Mouse (Mus musculus) urinary bladder, postnatal 25 days (tissue): ENCODE measurements around the gene Tlr13.
"Not testable (repeated sequence)": the region's sequence is repeated elsewhere in the genome, so short reads cannot be mapped to it uniquely, and the experiment has no call there.

ENCODE experiments used
- DNase-seq: peaks from one replicate; pipeline ENCODE4 v3.0.0; 2022; ENCODE audit warnings: low spot score

Gene Tlr13

DNA sequence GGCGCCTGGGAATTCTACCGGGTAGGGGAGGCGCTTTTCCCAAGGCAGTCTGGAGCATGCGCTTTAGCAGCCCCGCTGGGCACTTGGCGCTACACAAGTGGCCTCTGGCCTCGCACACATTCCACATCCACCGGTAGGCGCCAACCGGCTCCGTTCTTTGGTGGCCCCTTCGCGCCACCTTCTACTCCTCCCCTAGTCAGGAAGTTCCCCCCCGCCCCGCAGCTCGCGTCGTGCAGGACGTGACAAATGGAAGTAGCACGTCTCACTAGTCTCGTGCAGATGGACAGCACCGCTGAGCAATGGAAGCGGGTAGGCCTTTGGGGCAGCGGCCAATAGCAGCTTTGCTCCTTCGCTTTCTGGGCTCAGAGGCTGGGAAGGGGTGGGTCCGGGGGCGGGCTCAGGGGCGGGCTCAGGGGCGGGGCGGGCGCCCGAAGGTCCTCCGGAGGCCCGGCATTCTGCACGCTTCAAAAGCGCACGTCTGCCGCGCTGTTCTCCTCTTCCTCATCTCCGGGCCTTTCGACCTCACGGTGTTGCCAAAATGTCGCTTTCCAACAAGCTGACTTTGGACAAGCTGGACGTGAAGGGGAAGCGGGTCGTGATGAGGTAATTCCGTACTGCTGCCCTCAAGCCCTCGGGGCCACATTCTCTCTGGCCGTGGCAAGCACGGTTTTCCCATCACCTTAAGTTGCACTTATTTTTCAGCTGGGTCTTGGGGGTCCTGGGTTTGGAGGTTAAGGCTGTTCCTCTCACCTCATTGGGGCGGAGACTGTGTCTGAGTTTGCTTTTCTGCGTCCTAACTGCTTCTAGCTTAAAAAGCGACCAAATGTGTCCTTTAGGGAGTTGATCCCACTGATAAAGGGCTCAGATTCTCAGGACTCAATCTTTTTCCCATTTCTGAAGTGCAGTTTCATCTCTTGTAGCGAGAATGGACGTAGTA is 44.0 kb downstream of the Tlr13 start, which contains the start of gene Pgk1:
Gene Pgk1, plus strand, starts transcription at position 388 of the 937 bp plus-strand sequence.
- DNase-seq: peak; percentile 46

- peak; percentile 13 for DNase-seq
Measured at GRCm38 (mm10) chrX:106187737-106188136, 44.7 kb downstream of the Tlr13 start.

DNA sequence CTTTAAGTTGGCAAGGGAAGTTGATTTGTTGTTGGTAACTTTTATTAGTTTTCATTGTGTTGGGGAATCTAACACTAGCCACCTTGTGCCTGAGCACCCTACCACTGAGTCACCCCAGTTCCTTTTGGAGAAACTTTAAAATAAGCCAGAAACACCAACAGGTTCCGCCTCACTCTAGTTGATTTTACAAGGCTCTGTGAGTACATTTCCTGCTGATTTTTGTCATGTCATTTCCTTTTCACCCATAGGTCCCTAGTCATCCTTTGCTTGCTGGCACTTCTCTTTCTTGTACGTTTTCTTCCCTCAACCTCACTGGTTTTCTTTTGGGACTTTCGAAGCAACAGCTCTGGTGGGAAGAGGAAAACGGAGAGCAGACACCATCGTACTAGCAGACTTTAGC is 46.4 kb downstream of the Tlr13 start:
- DNase-seq: no peak

DNA sequence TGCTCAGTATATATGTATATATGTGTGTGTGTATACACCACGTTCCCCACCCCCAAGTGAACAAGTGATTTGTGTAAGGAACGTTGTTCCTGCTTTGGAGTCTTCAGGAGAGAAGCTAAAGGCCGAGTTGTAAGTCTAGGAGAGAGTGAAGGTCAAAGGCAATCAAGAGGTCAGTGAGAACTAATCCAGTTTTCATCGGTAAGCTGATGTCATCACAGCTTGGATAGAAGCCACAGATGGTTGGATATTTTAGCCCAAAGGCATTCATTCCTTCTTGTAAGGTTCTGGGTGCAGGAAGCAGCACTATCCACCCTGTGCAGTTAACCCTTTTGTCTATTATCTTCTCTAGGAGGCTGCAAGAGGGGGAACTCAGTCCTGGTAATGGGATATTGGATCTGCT is 47.1 kb downstream of the Tlr13 start:
- no peak for DNase-seq

DNA sequence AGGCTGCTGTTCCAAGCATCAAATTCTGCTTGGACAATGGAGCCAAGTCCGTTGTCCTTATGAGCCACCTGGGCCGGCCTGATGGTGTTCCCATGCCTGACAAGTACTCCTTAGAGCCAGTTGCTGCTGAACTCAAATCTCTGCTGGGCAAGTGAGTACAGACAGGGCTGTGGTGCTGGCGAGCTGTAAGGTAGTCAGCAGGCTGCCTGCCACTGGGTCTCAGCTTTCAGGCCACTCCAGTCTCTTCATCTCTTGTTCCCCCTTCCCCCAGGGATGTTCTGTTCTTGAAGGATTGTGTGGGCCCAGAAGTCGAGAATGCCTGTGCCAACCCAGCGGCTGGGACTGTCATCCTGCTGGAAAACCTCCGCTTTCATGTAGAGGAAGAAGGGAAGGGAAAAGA is 51.4 kb downstream of the Tlr13 start:
- DNase-seq: not testable (repeated sequence)

DNA sequence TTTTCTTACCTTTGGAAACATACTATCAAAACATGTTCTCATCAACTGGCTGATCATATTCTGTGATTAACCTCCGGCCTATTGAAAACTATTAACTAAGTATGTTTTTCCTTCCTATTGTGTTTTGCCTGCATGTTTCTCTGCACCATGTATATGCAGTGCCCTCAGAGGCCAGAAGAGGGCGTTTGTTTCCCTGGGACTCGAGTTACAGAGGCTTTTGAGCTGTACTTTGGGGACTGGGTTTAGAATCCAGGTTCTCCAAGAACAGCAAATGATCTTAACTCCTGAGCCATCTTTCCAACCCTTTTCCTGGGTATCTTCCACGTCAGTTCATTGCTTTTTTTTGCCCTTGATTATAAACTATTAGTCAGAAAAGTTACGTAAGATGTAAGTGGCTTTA is 54.3 kb downstream of the Tlr13 start:
- no peak for DNase-seq

GRCm38 (mm10) chrX:106198904-106199303 is 55.9 kb downstream of the Tlr13 start:
- DNase-seq: no peak

GRCm38 (mm10) chrX:106209100-106209499 is 66.1 kb downstream of the Tlr13 start:
- DNase-seq: no peak
